8 mouse cellular contexts compared by ENCODE assay signal in the genomic region with DNA sequence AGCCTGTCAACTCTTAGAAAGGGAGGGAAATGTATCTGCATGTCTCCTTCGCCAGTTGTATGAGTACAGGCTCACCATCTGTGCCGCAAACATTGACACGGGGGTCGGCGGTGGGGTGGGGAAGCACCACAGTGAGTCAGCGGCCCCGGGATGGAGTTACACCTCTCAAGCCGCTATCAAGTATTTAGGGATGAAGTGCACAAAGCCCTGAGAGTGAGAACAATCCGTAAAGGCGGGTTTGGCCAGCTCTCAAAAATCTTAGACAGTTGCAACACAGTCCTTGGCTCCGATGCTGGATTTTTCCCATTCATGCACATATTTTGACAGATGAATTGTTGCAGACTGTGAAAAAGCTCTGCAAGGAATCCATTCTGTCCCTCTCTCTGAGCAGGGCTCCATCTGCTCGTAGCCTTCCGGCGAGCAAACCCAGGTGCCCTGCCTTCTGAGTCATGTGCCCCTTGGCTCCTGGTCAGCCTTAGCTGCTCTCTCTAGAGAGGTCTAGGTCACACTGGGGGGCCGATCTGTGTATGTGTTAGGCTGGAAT.
DNase-seq lines count a peak whose midpoint lies in the region; ATAC-seq and TF ChIP-seq lines count a peak whose summit lies in the region.

No protein-coding gene starts in this region.

- no peak for TF ChIP-seq CTCF in cerebellum, adult 2 months (IDR thresholded peaks at IDR 0.05; ENCODE audit: borderline replicate concordance, insufficient read depth, low read depth, low read length)

- H3K4me3 ChIP-seq in cerebellum, adult 2 months (replicated peaks; ENCODE audit: insufficient read depth, low read depth, low read length), result peak overlapping the region; percentile 44

- WGBS in cerebellum, adult 2 months, result 6% methylated on average over 15 of the region's 15 CpGs

- peaks cover 3% of the 10 kb centered on the region for H3K4me1 ChIP-seq in cerebellum, adult 2 months (ENCODE audit: control insufficient read depth, insufficient read depth, low read length)

- peak; percentile 97 for ATAC-seq in frontal cortex, adult (ENCODE audit: low TSS enrichment)
- no peak for ATAC-seq in granulocyte monocyte progenitor cell, adult 5-6 weeks (replicated peaks; ENCODE audit: poor library complexity, severe bottlenecking)

- no peak overlapping the region for H3K27ac ChIP-seq in cerebellum, adult 2 months (ENCODE audit: insufficient read depth, low read length)

- intact Hi-C loops in heart, postnatal 14 days (cut with DNase I), result no loop called here

- H3K27me3 ChIP-seq in cerebellum, adult 2 months (ENCODE audit: control insufficient read depth, insufficient read depth, low read length), result no peaks in the 10 kb centered on the region

- TF ChIP-seq POLR2A in cerebellum, adult 2 months (IDR thresholded peaks at IDR 0.05; ENCODE audit: borderline replicate concordance, insufficient read depth, low read length), result no peak

- peak; percentile 98 for DNase-seq in 3T3-L1 (ENCODE audit: low read depth, low spot score)
- DNase-seq in cerebellum, adult 2 months, result peak; percentile 79 to 90
- peak; percentile 69 to 74 for DNase-seq in heart, postnatal 14 days
- DNase-seq in layer of hippocampus, adult 8-10 months (ENCODE audit: low spot score in 2 of 2), result peak; percentile 68 to 75
- DNase-seq in lung, postnatal 14 days, result peak; percentile 71
- peak; percentile 49 for DNase-seq in right cerebral cortex, postnatal 4 days
